29 mouse cellular contexts compared by ENCODE assay signal in the genomic region with DNA sequence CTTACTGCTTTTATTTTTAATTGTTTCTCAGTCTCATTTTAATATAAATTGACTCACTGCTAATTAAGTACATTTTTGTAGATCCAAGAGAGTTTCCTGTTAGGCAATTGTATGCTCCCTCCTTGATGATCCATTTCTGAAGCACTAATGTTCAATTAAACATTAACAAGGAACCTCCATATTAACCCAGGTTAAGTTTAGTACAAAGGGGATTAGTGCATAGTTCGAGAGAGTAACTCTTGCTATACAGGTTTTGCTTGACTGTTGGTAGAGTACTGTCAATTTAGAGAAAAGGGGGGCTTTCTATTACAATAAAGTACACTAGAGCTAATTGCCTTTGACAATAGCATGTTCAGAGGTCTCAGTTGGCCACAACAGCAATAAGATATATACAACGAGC.
A peak's percentile ranks its signal among the peaks of the same experiment; 100 is the strongest.
DNase-seq lines count a peak whose midpoint lies in the region; ATAC-seq and TF ChIP-seq lines count a peak whose summit lies in the region.
"Had no signal": no experiment of that assay in that cellular context is flagged by ENCODE, and none has a peak within 500 bp of the region (broad histone marks: within the 10 kb centered on the region; RNA-seq: fewer than 3 reads in every experiment).

No protein-coding gene starts in this region.

- TF ChIP-seq CTCF in cortical plate, adult 2 months (IDR thresholded peaks at IDR 0.05; ENCODE audit: extremely low read depth, insufficient read depth, low read length): no peak

- H3K36me3 ChIP-seq in intestine, embryonic 15.5 days: no peaks in the 10 kb centered on the region
- H3K36me3 ChIP-seq in intestine, embryonic 16.5 days (ENCODE audit: control insufficient read depth, insufficient read depth, low read length): no peaks in the 10 kb centered on the region
- H3K36me3 ChIP-seq in kidney, embryonic 16.5 days (ENCODE audit: insufficient read depth, low read length): no peaks in the 10 kb centered on the region
- H3K36me3 ChIP-seq: embryonic facial prominence, embryonic 13.5 days; embryonic facial prominence, embryonic 15.5 days; forebrain, embryonic 10.5 days; forebrain, embryonic 12.5 days; G1E had no signal

- H3K4me2 ChIP-seq in intestine, embryonic 15.5 days (replicated peaks): no peak overlapping the region
- H3K4me2 ChIP-seq in intestine, embryonic 16.5 days (ENCODE audit: low read depth, low read length): no peak overlapping the region
- H3K4me2 ChIP-seq in kidney, embryonic 16.5 days (replicated peaks; ENCODE audit: low read depth, low read length): no peak overlapping the region
- H3K4me2 ChIP-seq: embryonic facial prominence, embryonic 13.5 days; embryonic facial prominence, embryonic 15.5 days; forebrain, embryonic 12.5 days had no signal

- peak; percentile 56; the same call in 1 of the 2 replicates for ATAC-seq in intestine, embryonic 15.5 days
- ATAC-seq in intestine, embryonic 16.5 days: no peak
- peak; percentile 61; the same call in 1 of the 2 replicates for ATAC-seq in kidney, embryonic 16.5 days (ENCODE audit: low FRiP score, low TSS enrichment)
- ATAC-seq: activated CD4-positive, CD25-positive, alpha-beta regulatory T cell, adult 4 months; CD4-positive, CD25-positive, alpha-beta regulatory T cell, adult 4 months; forebrain, embryonic 14.5 days; Patski had no signal

- no peaks in the 10 kb centered on the region for H3K4me1 ChIP-seq in intestine, embryonic 15.5 days (replicated peaks)
- H3K4me1 ChIP-seq in intestine, embryonic 16.5 days (ENCODE audit: control insufficient read depth, insufficient read depth, low read length): no peaks in the 10 kb centered on the region
- no peaks in the 10 kb centered on the region for H3K4me1 ChIP-seq in kidney, embryonic 16.5 days (ENCODE audit: insufficient read depth, low read length)
- H3K4me1 ChIP-seq in cortical plate, adult 2 months (ENCODE audit: control insufficient read depth, insufficient read depth, low read length): peaks cover 2% of the 10 kb centered on the region; the same call in 1 of the 2 replicates
- H3K4me1 ChIP-seq: embryonic facial prominence, embryonic 13.5 days; embryonic facial prominence, embryonic 15.5 days; forebrain, embryonic 10.5 days; forebrain, embryonic 12.5 days had no signal

- H3K27ac ChIP-seq in intestine, embryonic 15.5 days: no peak overlapping the region
- no peak overlapping the region for H3K27ac ChIP-seq in intestine, embryonic 16.5 days (ENCODE audit: low read length)
- peak overlapping the region; percentile 8; the same call in 1 of the 2 replicates for H3K27ac ChIP-seq in kidney, embryonic 16.5 days (ENCODE audit: low read length)
- peak overlapping the region; percentile 46; the same call in 1 of the 2 replicates for H3K27ac ChIP-seq in cortical plate, adult 2 months (ENCODE audit: insufficient read depth, low read length)
- H3K27ac ChIP-seq: embryonic facial prominence, embryonic 13.5 days; embryonic facial prominence, embryonic 15.5 days; forebrain, embryonic 10.5 days; forebrain, embryonic 12.5 days had no signal

- no peak overlapping the region for H3K9ac ChIP-seq in intestine, embryonic 15.5 days
- H3K9ac ChIP-seq in intestine, embryonic 16.5 days (ENCODE audit: low read depth, low read length): no peak overlapping the region
- no peak overlapping the region for H3K9ac ChIP-seq in kidney, embryonic 16.5 days (replicated peaks; ENCODE audit: low read length)
- H3K9ac ChIP-seq: embryonic facial prominence, embryonic 13.5 days; embryonic facial prominence, embryonic 15.5 days; forebrain, embryonic 12.5 days had no signal

- TF ChIP-seq POLR2A in cortical plate, adult 2 months (IDR thresholded peaks at IDR 0.05; ENCODE audit: extremely low read depth, insufficient read depth, low read length): no peak

- no peak overlapping the region for H3K4me3 ChIP-seq in intestine, embryonic 15.5 days (replicated peaks)
- H3K4me3 ChIP-seq in intestine, embryonic 16.5 days (ENCODE audit: low read length): no peak overlapping the region
- H3K4me3 ChIP-seq in kidney, embryonic 16.5 days (ENCODE audit: low read length): no peak overlapping the region
- no peak overlapping the region for H3K4me3 ChIP-seq in cortical plate, adult 2 months (ENCODE audit: insufficient read depth, low read length)
- H3K4me3 ChIP-seq: embryonic facial prominence, embryonic 13.5 days; embryonic facial prominence, embryonic 15.5 days; erythroblast, embryonic 14.5 days; forebrain, embryonic 10.5 days; forebrain, embryonic 12.5 days had no signal

- no peaks in the 10 kb centered on the region for H3K27me3 ChIP-seq in intestine, embryonic 15.5 days (replicated peaks)
- no peaks in the 10 kb centered on the region for H3K27me3 ChIP-seq in intestine, embryonic 16.5 days (replicated peaks; ENCODE audit: control insufficient read depth, insufficient read depth, low read length)
- no peaks in the 10 kb centered on the region for H3K27me3 ChIP-seq in kidney, embryonic 16.5 days (ENCODE audit: insufficient read depth, low read length)
- H3K27me3 ChIP-seq: CH12.LX; embryonic facial prominence, embryonic 13.5 days; embryonic facial prominence, embryonic 15.5 days; forebrain, embryonic 12.5 days; Patski had no signal

- DNase-seq in kidney, adult 9 months: peak; percentile 30
- DNase-seq in kidney, adult 11 months: no peak
- no peak for DNase-seq in kidney, postnatal 25 days
- DNase-seq in layer of hippocampus, adult 8-10 months (ENCODE audit: low spot score in 2 of 2): no peak
- DNase-seq: adrenal gland, adult 8-10 months; adrenal gland, postnatal 14 days; adrenal gland, postnatal 36 days; B cell, adult 2 months; cerebellum, adult 11-12 months; cerebellum, adult 2 months; cerebellum, adult 9-10 months; cerebellum, postnatal 10 days; cerebellum, postnatal 25 days; embryo, embryonic 11 days had no signal

- WGBS in intestine, embryonic 15.5 days: 56% methylated on average over 2 of the region's 2 CpGs
- WGBS in intestine, embryonic 16.5 days: 61% methylated on average over 2 of the region's 2 CpGs
- 54% methylated on average over 2 of the region's 2 CpGs for WGBS in kidney, embryonic 16.5 days

- no peaks in the 10 kb centered on the region for H3K9me3 ChIP-seq in intestine, embryonic 15.5 days
- H3K9me3 ChIP-seq in intestine, embryonic 16.5 days (ENCODE audit: control insufficient read depth, low read length): no peaks in the 10 kb centered on the region
- H3K9me3 ChIP-seq in kidney, embryonic 16.5 days (ENCODE audit: low read length): no peaks in the 10 kb centered on the region
- H3K9me3 ChIP-seq: embryonic facial prominence, embryonic 13.5 days; embryonic facial prominence, embryonic 15.5 days; forebrain, embryonic 10.5 days; forebrain, embryonic 12.5 days; G1E had no signal

Comparison
In these comparisons a context has a peak if more than half of its experiments do, and no peak if none do; other contexts are left out.
1. H3K27ac ChIP-seq: peak in kidney, embryonic 16.5 days (single experiment) and cortical plate, adult 2 months (single experiment); none in intestine, embryonic 15.5 days (single experiment) and intestine, embryonic 16.5 days (single experiment).